Mouse (Mus musculus) limb, embryonic 14.5 days (tissue): Measurements from ENCODE around the gene Dag1. TPM values are rescaled to one million over a fixed set of nuclear protein-coding genes. Genes with fewer than 3 reads are reported as not detected.

Experiments used
- ATAC-seq: fragments of 200-750 bp; cut with Nextera tagmentation; 2 replicates; pipeline ENCODE4 v1.8.0; 2017; ENCODE audit warnings: low read depth, moderate number of reproducible peaks, moderate TSS enrichment; ENCODE audit not compliant: low FRiP score
- DNase-seq: peaks from one replicate; pipeline ENCODE4 v3.0.0-alpha.2; 2015; ENCODE audit warnings: low spot score
- H3K27ac ChIP-seq: fragments of 300-500 bp; sonication (generic); replicated peaks from 2 replicates; pipeline ENCODE4 v1.5.1; 2014; ENCODE audit warnings: low read depth, mild to moderate bottlenecking, low read length, moderate library complexity, mixed read lengths
- H3K27me3 ChIP-seq: fragments of 300-500 bp; sonication (generic); 2 replicates; pipeline ENCODE4 v1.6.1; 2014; ENCODE audit warnings: low read length, mixed read lengths; ENCODE audit not compliant: control insufficient read depth, insufficient read depth
- H3K36me3 ChIP-seq: fragments of 300-500 bp; sonication (generic); 2 replicates; pipeline ENCODE4 v1.6.1; 2014; ENCODE audit warnings: mild to moderate bottlenecking, low read length, moderate library complexity, mixed read lengths; ENCODE audit not compliant: control insufficient read depth, insufficient read depth
- H3K4me1 ChIP-seq: fragments of 300-500 bp; sonication (generic); 2 replicates; pipeline ENCODE4 v1.6.1; 2014; ENCODE audit warnings: antibody characterized with exemption, low read length, mixed read lengths; ENCODE audit not compliant: control insufficient read depth, insufficient read depth
- H3K4me2 ChIP-seq: fragments of 300-500 bp; sonication (generic); replicated peaks from 2 replicates; pipeline ENCODE4 v1.6.1; 2014; ENCODE audit warnings: low read depth, mild to moderate bottlenecking, low read length, moderate library complexity; ENCODE audit not compliant: severe bottlenecking
- H3K4me3 ChIP-seq: fragments of 300-500 bp; sonication (generic); replicated peaks from 2 replicates; pipeline ENCODE4 v1.5.1; 2014; ENCODE audit warnings: low read length
- H3K9ac ChIP-seq: fragments of 300-500 bp; sonication (generic); 2 replicates; pipeline ENCODE4 v1.6.1; 2014; ENCODE audit warnings: mild to moderate bottlenecking, low read depth, low read length, moderate library complexity; ENCODE audit not compliant: severe bottlenecking
- H3K9me3 ChIP-seq: fragments of 300-500 bp; sonication (generic); 2 replicates; pipeline ENCODE4 v1.6.1; 2016; ENCODE audit warnings: low read length; ENCODE audit not compliant: control insufficient read depth
- POLR2A ChIP-seq: fragments of 200-500 bp; IDR thresholded peaks from 2 replicates; pipeline ENCODE4 v1.8.0; 2012; ENCODE audit warnings: inconsistent platforms, mild to moderate bottlenecking, moderate library complexity, borderline replicate concordance; ENCODE audit not compliant: insufficient read depth, insufficient read length; ENCODE audit errors: extremely low read depth
- WGBS: fragments of 180-500 bp; shearing (Covaris S2); extraction: QIAGEN DNeasy Blood & Tissue Kit; methylation state at CpG from one replicate; pipeline ENCODE4 v1.1.7; 2014; 5-methylcytosine and 5-hydroxymethylcytosine counted together
- polyA plus RNA-seq, 2 experiments: library from polyadenylated mRNA; depleted of rRNA in 1 of 2; stranded (reverse) in 1 of 2; unstranded in 1 of 2; fragments of >200 nt; fragmentation: Nextera tagmentation in 1 of 2; extraction: Ambion mirVana in 1 of 2; gene quantifications; 2 replicates each; pipeline versions ENCODE4 v1.2.1 to v1.2.3; 2012 to 2014

Dag1 gene
- polyA plus RNA-seq, 2 experiments = 49.7 to 82.5 TPM

DNA sequence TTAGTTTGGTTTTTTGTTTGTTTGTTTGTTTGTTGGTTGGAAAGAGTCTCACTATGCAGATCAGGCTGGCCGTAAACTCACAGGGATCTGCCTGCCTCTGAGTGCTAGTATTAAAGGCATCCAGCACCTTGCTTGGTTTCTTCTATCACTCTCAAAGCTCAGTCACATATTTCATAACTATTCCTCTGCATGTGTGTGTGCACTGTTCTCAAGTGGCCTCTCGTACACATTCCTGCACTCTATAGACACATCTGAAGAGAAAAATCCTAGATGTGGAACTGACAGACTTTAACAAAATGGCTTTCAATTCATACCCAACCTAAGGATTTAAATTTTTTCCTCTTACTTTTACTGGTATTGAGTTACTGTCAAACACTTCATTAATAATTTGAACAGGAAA, 25.4 kb downstream of the Dag1 start:
- H3K9ac ChIP-seq = no peak overlapping the region
- no peaks in the 10 kb centered on the region for H3K9me3 ChIP-seq
- WGBS = 81% methylated on average over 2 of the region's 2 CpGs
- no peak for ATAC-seq
- no peak for TF ChIP-seq POLR2A
- H3K4me3 ChIP-seq = no peak overlapping the region
- peaks cover 20% of the 10 kb centered on the region; the same call in 1 of the 2 replicates for H3K4me1 ChIP-seq
- no peak overlapping the region for H3K4me2 ChIP-seq
- H3K27me3 ChIP-seq = no peaks in the 10 kb centered on the region
- peaks cover 10% of the 10 kb centered on the region for H3K36me3 ChIP-seq
- no peak overlapping the region for H3K27ac ChIP-seq
- DNase-seq = no peak

DNA sequence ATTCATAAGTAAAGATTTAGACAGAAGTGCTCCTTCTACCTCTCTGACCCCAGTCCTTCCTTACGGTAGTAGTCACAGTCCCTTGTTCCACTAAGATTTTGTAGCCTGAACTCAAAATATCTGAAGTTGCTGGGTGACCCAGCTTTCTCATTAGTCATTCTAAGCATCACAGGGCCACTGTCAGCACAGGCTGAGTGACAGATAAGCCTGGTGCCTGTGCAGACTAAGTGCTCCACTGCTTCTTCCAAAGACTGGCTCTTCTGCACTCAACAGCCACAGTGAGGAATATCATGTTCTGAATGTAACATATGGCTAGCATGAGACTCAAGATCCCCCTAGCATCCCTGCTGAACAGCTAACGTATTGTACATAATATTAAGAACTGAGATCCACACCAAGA, 29.1 kb downstream of the Dag1 start:
- Histone ChIP-seq H3K27ac (no peak overlapping the region), H3K36me3 (peaks cover 10% of the 10 kb centered on the region), H3K4me3 (no peak overlapping the region), H3K9ac (no peak overlapping the region), H3K9me3 (no peaks in the 10 kb centered on the region), H3K4me2 (no peak overlapping the region), H3K27me3 (no peaks in the 10 kb centered on the region), H3K4me1 (peaks cover 16% of the 10 kb centered on the region; the same call in 1 of the 2 replicates)
- no peak for TF ChIP-seq POLR2A
- DNase-seq (no peak), ATAC-seq (no peak)
- WGBS = 87% methylated on average over 2 of the region's 2 CpGs

DNA sequence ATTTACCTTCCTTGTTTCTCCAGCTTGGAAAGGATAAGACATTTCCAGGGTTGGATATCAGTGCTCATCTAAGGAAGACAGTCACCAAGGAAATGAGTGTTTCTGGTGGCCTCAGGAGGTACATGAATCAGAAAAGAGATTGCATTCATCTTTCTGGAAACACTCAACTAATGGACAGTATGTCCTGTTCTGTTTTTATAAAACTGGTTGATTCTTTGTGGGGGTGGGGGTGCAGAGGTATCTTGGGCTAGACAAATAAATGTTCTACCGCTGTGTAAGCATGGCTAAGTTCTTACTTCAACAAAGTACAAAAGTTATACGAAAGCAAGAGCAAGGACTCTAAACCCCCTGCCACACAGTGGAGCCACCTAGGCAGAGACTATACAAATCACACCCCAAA, 30.9 kb downstream of the Dag1 start:
- Histone ChIP-seq H3K9ac (no peak overlapping the region), H3K4me1 (peaks cover 14% of the 10 kb centered on the region; the same call in 1 of the 2 replicates), H3K4me3 (no peak overlapping the region), H3K27me3 (no peaks in the 10 kb centered on the region), H3K27ac (no peak overlapping the region), H3K4me2 (no peak overlapping the region), H3K36me3 (peaks cover 10% of the 10 kb centered on the region), H3K9me3 (no peaks in the 10 kb centered on the region)
- TF ChIP-seq POLR2A = no peak
- 89% methylated on average over 2 of the region's 2 CpGs for WGBS
- ATAC-seq = no peak
- DNase-seq = no peak

DNA sequence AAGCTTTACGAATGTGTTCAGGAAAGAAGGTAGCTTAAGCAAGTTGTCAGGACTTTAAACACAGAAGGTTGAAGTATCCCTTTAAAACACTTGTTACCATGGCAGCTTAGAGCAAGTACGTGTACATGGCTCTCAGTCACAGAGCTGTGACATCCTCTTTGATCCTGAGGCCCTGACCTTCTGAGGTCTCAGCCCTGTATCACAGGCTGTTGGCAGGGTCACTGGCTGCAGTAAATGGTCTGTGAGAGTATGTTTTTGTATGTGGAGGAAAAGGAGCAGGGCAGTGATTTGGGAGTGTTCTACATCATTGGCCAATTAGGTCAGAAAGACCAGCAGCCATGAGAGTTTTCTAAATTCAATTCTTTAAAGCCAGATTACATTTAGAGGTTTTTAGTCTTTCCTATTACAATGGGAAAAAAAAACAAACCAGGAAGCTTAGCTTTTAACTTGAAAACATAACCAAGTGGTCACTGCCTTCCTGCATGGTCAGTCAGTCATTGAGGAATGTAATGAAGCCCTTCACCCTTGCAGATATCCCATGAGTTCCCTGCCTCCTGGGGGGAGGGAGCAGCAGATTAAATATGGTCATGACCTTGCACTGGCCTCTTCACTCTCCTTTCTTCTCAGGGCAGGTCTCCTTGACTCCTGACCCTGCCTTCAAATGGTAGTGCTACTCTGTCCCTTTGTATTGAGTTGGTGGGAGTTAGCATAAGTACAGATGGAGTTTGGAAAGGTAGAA, 35.7 kb downstream of the Dag1 start:
- ATAC-seq (no peak), DNase-seq (no peak)
- no peak overlapping the region for H3K4me2 ChIP-seq
- no peak overlapping the region for H3K4me3 ChIP-seq
- H3K4me1 ChIP-seq = no peaks in the 10 kb centered on the region
- no peaks in the 10 kb centered on the region for H3K27me3 ChIP-seq
- H3K36me3 ChIP-seq = no peaks in the 10 kb centered on the region
- no peak overlapping the region for H3K9ac ChIP-seq
- 41% methylated on average over 2 of the region's 2 CpGs for WGBS
- no peaks in the 10 kb centered on the region for H3K9me3 ChIP-seq
- no peak for TF ChIP-seq POLR2A
- no peak overlapping the region for H3K27ac ChIP-seq

DNA sequence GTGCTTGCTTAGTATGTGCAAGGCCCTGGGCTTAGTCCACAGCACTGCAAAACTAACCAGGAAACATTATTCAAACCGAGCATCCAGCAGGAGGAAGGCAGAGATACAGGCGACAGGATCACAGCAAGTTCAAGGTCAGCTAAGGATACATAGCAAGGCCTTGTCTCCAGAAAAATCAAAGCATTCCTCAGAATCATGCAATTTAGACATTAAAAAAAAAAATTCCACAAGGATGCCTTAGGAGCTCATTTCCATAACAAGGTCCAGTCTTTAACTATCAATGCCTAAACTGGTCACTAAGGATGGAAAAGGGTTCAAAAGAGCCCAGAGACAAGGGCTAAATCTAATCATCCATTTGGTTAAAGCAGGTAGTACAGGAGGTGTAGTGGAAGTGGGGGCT, 38.6 kb downstream of the Dag1 start:
- no peaks in the 10 kb centered on the region for H3K9me3 ChIP-seq
- H3K36me3 ChIP-seq = no peaks in the 10 kb centered on the region
- no peak overlapping the region for H3K4me3 ChIP-seq
- no peaks in the 10 kb centered on the region for H3K27me3 ChIP-seq
- no peak overlapping the region for H3K27ac ChIP-seq
- DNase-seq (no peak), ATAC-seq (no peak)
- 80% methylated on average over 2 of the region's 2 CpGs for WGBS
- no peak overlapping the region for H3K4me2 ChIP-seq
- no peak for TF ChIP-seq POLR2A
- H3K9ac ChIP-seq = no peak overlapping the region
- no peaks in the 10 kb centered on the region for H3K4me1 ChIP-seq

- no peaks in the 10 kb centered on the region for H3K9me3 ChIP-seq
- DNase-seq (no peak), ATAC-seq (no peak)
- H3K36me3 ChIP-seq = no peaks in the 10 kb centered on the region
- H3K27me3 ChIP-seq = no peaks in the 10 kb centered on the region
- 76% methylated on average over 1 of the region's 1 CpGs for WGBS
- H3K4me1 ChIP-seq = no peaks in the 10 kb centered on the region
- no peak overlapping the region for H3K4me2 ChIP-seq
- H3K4me3 ChIP-seq = no peak overlapping the region
- no peak overlapping the region for H3K9ac ChIP-seq
- H3K27ac ChIP-seq = no peak overlapping the region
- TF ChIP-seq POLR2A = no peak
Observed at GRCm38 (mm10) chr9:108223633-108224032, 40.1 kb downstream of the Dag1 start.
